Mouse (Mus musculus): ENCODE data around the gene Stub1.

- no peak for TF ChIP-seq POLR2A (IDR thresholded peaks at IDR 0.05; ENCODE audit: borderline replicate concordance, control insufficient read depth, low read depth, low read length)
- no peak for TF ChIP-seq CTCF (IDR thresholded peaks at IDR 0.05; ENCODE audit: control insufficient read depth, insufficient read depth, low read length)
These were observed 36.9 kb downstream of the Stub1 start for GRCm38 (mm10) chr17:25796211-25796771.

All from bone marrow, adult 2 months (tissue).